Mouse (Mus musculus): ENCODE measurements around the gene Maz. TPM values are rescaled to one million over a fixed set of nuclear protein-coding genes. Genes with fewer than 3 reads are reported as not detected.

The Maz gene
- polyA plus RNA-seq, 1 experiment from 2014 or later, result 63.1 TPM

DNA sequence TGATC, 10.6 kb downstream of the Maz start, which contains the start of gene Pagr1b:
Gene Pagr1b, minus strand, starts transcription at position 4 of the 5 bp plus-strand sequence.
- Histone ChIP-seq H3K27ac (replicated peaks; ENCODE audit: low read depth, low read length) (peak within 1 kb of the TSS; percentile 88), H3K9ac (replicated peaks; ENCODE audit: low read length) (peak within 1 kb of the TSS; percentile 87), H3K4me1 (ENCODE audit: control insufficient read depth, insufficient read depth, low read length) (peaks cover 13% of the 10 kb centered on the region), H3K36me3 (replicated peaks; ENCODE audit: control insufficient read depth, insufficient read depth, low read depth, low read length) (peaks cover 4% of the 10 kb centered on the region), H3K4me2 (ENCODE audit: low read depth, low read length) (peak within 1 kb of the TSS; percentile 85), H3K4me3 (ENCODE audit: low read depth, low read length) (peak within 1 kb of the TSS; percentile 66), H3K27me3 (ENCODE audit: control insufficient read depth, insufficient read depth, low read length) (no peaks in the 10 kb centered on the region), H3K9me3 (replicated peaks; ENCODE audit: control insufficient read depth, low read length) (no peaks in the 10 kb centered on the region)
- DNase-seq (ENCODE audit: low spot score), result no peak
- ATAC-seq (replicated peaks; ENCODE audit: insufficient number of reproducible peaks, low FRiP score, low TSS enrichment, low read depth), result no peak

DNA sequence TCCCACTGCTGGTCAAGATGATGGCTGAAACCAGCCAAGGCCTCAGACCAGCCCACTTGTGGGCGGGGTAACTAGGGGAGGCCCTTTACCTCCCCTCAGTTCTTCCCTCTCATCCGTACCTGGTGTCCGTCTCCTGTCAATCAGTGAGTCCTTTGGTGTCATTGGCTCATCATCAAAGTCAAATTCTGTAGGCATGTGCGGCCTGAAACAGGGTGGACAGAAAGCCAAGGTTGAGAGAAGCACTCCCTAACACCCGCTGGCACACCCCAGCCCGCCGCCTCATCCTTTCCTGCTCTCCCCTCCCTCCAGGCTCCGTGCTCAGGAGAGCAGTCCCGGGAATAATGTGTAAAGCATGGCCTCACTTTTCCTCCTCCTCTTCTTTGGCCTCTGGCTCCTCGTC, 10.8 kb downstream of the Maz start:
- Histone ChIP-seq H3K27me3 (ENCODE audit: control insufficient read depth, insufficient read depth, low read length) (no peaks in the 10 kb centered on the region), H3K4me1 (ENCODE audit: control insufficient read depth, insufficient read depth, low read length) (peaks cover 13% of the 10 kb centered on the region), H3K36me3 (replicated peaks; ENCODE audit: control insufficient read depth, insufficient read depth, low read depth, low read length) (peaks cover 4% of the 10 kb centered on the region), H3K4me2 (ENCODE audit: low read depth, low read length) (peak overlapping the region; percentile 85), H3K9ac (replicated peaks; ENCODE audit: low read length) (peak overlapping the region; percentile 87), H3K4me3 (ENCODE audit: low read depth, low read length) (peak overlapping the region; percentile 66), H3K9me3 (replicated peaks; ENCODE audit: control insufficient read depth, low read length) (no peaks in the 10 kb centered on the region), H3K27ac (replicated peaks; ENCODE audit: low read depth, low read length) (peak overlapping the region; percentile 88)
- ATAC-seq (replicated peaks; ENCODE audit: insufficient number of reproducible peaks, low FRiP score, low TSS enrichment, low read depth), result peak; percentile 15; the same call in 1 of the 2 replicates
- WGBS, result 2% methylated on average over 10 of the region's 10 CpGs
- DNase-seq (ENCODE audit: low spot score), result peak; percentile 61

DNA sequence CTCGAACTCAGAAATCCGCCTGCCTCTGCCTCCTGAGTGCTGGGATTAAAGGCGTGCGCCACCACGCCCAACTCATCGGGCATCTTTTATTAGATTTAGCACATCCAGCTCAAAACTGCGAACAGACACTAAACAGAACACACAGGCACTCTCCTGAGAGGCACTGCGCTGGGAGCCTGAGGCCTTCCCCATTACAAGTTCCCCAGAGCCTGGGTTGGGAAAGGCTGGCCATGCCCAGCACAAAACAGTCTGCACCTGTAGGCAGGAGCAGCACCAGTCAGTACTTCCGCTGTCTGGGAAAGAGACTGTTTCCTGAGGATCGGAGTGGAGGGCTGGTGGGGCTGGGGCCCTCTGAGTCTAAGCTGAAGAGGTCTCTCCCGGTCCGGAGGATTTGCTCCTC, 11.8 kb downstream of the Maz start:
- peaks cover 4% of the 10 kb centered on the region for H3K36me3 ChIP-seq (replicated peaks; ENCODE audit: control insufficient read depth, insufficient read depth, low read depth, low read length)
- peak overlapping the region; percentile 22; the same call in 1 of the 2 replicates for H3K9ac ChIP-seq (replicated peaks; ENCODE audit: low read length)
- no peaks in the 10 kb centered on the region for H3K9me3 ChIP-seq (replicated peaks; ENCODE audit: control insufficient read depth, low read length)
- H3K27ac ChIP-seq (replicated peaks; ENCODE audit: low read depth, low read length), result no peak overlapping the region
- DNase-seq (ENCODE audit: low spot score) (no peak), ATAC-seq (replicated peaks; ENCODE audit: insufficient number of reproducible peaks, low FRiP score, low TSS enrichment, low read depth) (no peak)
- H3K27me3 ChIP-seq (ENCODE audit: control insufficient read depth, insufficient read depth, low read length), result no peaks in the 10 kb centered on the region
- H3K4me2 ChIP-seq (ENCODE audit: low read depth, low read length), result peak overlapping the region; percentile 85; the same call in 1 of the 2 replicates
- no peak overlapping the region for H3K4me3 ChIP-seq (ENCODE audit: low read depth, low read length)
- 92% methylated on average over 12 of the region's 12 CpGs for WGBS
- peaks cover 11% of the 10 kb centered on the region for H3K4me1 ChIP-seq (ENCODE audit: control insufficient read depth, insufficient read depth, low read length)

DNA sequence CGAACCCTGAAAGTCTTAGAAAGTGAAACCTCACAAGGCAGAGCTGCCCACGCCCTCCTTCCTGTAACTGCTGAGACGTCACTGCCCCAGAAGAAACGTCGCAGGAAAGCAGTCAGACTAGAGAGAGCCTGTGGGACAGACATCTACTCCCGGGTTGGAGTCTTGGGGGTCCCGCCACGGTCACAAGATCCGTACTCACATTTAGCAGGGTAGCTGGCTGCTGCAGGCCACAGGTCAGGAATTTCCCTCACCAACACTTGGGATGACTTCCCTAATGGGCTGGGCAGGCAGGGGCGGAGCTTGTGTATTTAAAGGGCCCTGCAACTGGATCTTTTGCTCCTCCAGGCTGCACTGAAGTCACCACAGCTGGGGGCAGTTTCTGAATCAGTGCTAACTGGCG, 12.5 kb downstream of the Maz start, which contains the start of gene Mvp:
Gene Mvp, minus strand, starts transcription at position 302 of the 400 bp plus-strand sequence.
- DNase-seq (ENCODE audit: low spot score) (peak; percentile 54), ATAC-seq (replicated peaks; ENCODE audit: insufficient number of reproducible peaks, low FRiP score, low TSS enrichment, low read depth) (no peak)
- no peak within 1 kb of the TSS for H3K27ac ChIP-seq (replicated peaks; ENCODE audit: low read depth, low read length)
- H3K36me3 ChIP-seq (replicated peaks; ENCODE audit: control insufficient read depth, insufficient read depth, low read depth, low read length), result peaks cover 4% of the 10 kb centered on the region
- WGBS, result 45% methylated on average over 11 of the region's 11 CpGs
- peak within 1 kb of the TSS; percentile 18 for H3K4me3 ChIP-seq (ENCODE audit: low read depth, low read length)
- no peaks in the 10 kb centered on the region for H3K27me3 ChIP-seq (ENCODE audit: control insufficient read depth, insufficient read depth, low read length)
- peaks cover 11% of the 10 kb centered on the region; the same call in 1 of the 2 replicates for H3K4me1 ChIP-seq (ENCODE audit: control insufficient read depth, insufficient read depth, low read length)
- peak within 1 kb of the TSS; percentile 85 for H3K4me2 ChIP-seq (ENCODE audit: low read depth, low read length)
- no peaks in the 10 kb centered on the region for H3K9me3 ChIP-seq (replicated peaks; ENCODE audit: control insufficient read depth, low read length)
- H3K9ac ChIP-seq (replicated peaks; ENCODE audit: low read length), result peak within 1 kb of the TSS; percentile 41

DNA sequence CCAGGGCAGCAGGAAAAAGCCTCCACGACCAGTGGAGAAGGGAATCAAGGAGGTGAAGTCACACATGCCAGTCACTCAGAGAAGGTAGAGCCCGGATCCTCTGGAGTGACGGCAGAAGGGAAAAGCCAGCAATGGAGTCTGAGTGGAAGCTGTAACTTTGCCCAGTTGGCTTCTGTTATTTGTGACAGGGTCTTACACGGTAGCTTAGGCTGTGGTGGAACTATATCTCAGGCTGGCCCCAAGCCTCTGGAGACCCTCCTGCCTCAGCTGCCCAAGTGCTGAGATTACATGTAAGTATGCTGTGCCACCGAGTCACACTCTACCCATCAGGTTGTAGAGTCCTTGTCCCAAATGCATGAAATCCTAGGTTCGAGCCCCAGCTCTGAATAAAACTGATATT, 13.5 kb downstream of the Maz start:
- Histone ChIP-seq H3K27ac (replicated peaks; ENCODE audit: low read depth, low read length) (no peak overlapping the region), H3K9me3 (replicated peaks; ENCODE audit: control insufficient read depth, low read length) (no peaks in the 10 kb centered on the region), H3K36me3 (replicated peaks; ENCODE audit: control insufficient read depth, insufficient read depth, low read depth, low read length) (peaks cover 4% of the 10 kb centered on the region), H3K4me3 (ENCODE audit: low read depth, low read length) (no peak overlapping the region), H3K27me3 (ENCODE audit: control insufficient read depth, insufficient read depth, low read length) (no peaks in the 10 kb centered on the region), H3K4me2 (ENCODE audit: low read depth, low read length) (no peak overlapping the region), H3K9ac (replicated peaks; ENCODE audit: low read length) (no peak overlapping the region), H3K4me1 (ENCODE audit: control insufficient read depth, insufficient read depth, low read length) (peaks cover 11% of the 10 kb centered on the region; the same call in 1 of the 2 replicates)
- ATAC-seq (replicated peaks; ENCODE audit: insufficient number of reproducible peaks, low FRiP score, low TSS enrichment, low read depth) (no peak), DNase-seq (ENCODE audit: low spot score) (no peak)
- WGBS, result 97% methylated on average over 6 of the region's 6 CpGs

DNA sequence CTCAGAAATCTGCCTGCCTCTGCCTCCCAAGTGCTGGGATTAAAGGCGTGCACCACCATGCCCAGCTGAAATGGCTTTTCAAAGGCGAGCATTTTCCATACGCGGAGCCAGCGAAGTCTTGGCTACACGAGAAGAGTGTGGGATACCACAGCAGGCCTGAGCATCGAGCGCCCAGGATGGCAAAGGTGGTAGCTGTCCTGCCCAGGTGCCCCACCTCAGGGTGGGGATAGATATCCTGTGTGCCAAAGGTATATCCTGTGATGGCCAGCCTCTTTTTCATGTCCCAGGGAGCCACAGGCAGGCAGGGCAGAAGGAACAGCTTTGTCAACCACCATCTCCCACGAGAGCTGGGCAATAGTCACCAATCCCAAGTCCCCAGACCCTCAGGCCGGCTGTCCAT, 14.0 kb downstream of the Maz start:
- no peaks in the 10 kb centered on the region for H3K27me3 ChIP-seq (ENCODE audit: control insufficient read depth, insufficient read depth, low read length)
- WGBS, result 96% methylated on average over 10 of the region's 10 CpGs
- DNase-seq (ENCODE audit: low spot score) (no peak), ATAC-seq (replicated peaks; ENCODE audit: insufficient number of reproducible peaks, low FRiP score, low TSS enrichment, low read depth) (no peak)
- peaks cover 4% of the 10 kb centered on the region for H3K36me3 ChIP-seq (replicated peaks; ENCODE audit: control insufficient read depth, insufficient read depth, low read depth, low read length)
- peaks cover 11% of the 10 kb centered on the region; the same call in 1 of the 2 replicates for H3K4me1 ChIP-seq (ENCODE audit: control insufficient read depth, insufficient read depth, low read length)
- no peak overlapping the region for H3K27ac ChIP-seq (replicated peaks; ENCODE audit: low read depth, low read length)
- no peak overlapping the region for H3K4me2 ChIP-seq (ENCODE audit: low read depth, low read length)
- H3K4me3 ChIP-seq (ENCODE audit: low read depth, low read length), result no peak overlapping the region
- H3K9ac ChIP-seq (replicated peaks; ENCODE audit: low read length), result no peak overlapping the region
- no peaks in the 10 kb centered on the region for H3K9me3 ChIP-seq (replicated peaks; ENCODE audit: control insufficient read depth, low read length)

DNA sequence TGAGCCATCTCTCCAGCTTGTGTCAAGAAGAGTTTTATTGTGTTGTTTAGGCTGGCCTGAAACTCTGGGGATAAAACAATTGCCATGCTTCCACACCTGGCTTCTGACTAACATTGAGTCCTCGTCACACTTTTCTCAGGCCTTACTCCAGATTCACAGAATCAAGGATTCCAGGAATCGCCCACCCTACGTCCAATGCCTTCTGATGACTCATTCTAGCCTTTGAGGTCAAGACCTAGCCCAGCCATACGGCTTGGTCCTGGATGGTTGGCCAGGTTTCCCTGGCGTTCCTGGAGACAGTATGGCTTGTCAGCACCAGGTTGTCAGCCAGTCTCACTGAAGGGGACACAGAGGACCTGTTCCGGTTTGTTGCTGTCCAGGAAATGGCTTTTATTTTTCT, 14.5 kb downstream of the Maz start:
- no peak overlapping the region for H3K27ac ChIP-seq (replicated peaks; ENCODE audit: low read depth, low read length)
- no peaks in the 10 kb centered on the region for H3K27me3 ChIP-seq (ENCODE audit: control insufficient read depth, insufficient read depth, low read length)
- H3K9me3 ChIP-seq (replicated peaks; ENCODE audit: control insufficient read depth, low read length), result no peaks in the 10 kb centered on the region
- H3K36me3 ChIP-seq (replicated peaks; ENCODE audit: control insufficient read depth, insufficient read depth, low read depth, low read length), result peaks cover 4% of the 10 kb centered on the region
- H3K4me3 ChIP-seq (ENCODE audit: low read depth, low read length), result no peak overlapping the region
- peaks cover 11% of the 10 kb centered on the region; the same call in 1 of the 2 replicates for H3K4me1 ChIP-seq (ENCODE audit: control insufficient read depth, insufficient read depth, low read length)
- ATAC-seq (replicated peaks; ENCODE audit: insufficient number of reproducible peaks, low FRiP score, low TSS enrichment, low read depth) (no peak), DNase-seq (ENCODE audit: low spot score) (no peak)
- no peak overlapping the region for H3K4me2 ChIP-seq (ENCODE audit: low read depth, low read length)
- WGBS, result 86% methylated on average over 6 of the region's 6 CpGs
- no peak overlapping the region for H3K9ac ChIP-seq (replicated peaks; ENCODE audit: low read length)

DNA sequence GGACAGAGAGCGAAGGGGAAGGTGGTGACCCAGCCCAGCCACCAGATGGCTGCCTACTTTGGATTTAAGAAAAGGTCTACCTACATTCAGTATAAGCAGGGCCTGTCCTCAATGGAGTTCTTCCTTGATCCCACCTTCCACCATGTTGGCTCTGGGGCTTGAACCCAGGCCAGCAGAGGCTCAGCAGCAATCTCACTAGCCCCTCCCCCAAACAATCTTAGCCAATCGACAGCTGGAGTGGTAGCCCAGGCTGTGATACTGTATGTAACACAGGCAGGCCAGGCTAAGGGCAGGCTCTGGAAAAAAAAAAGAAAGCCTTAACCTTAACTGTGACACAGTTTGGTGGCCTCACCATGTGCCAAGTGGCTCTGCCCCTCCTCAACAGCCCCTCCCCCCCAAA, 15.1 kb downstream of the Maz start:
- WGBS, result 73% methylated on average over 2 of the region's 2 CpGs
- H3K4me3 ChIP-seq (ENCODE audit: low read depth, low read length), result no peak overlapping the region
- no peak overlapping the region for H3K4me2 ChIP-seq (ENCODE audit: low read depth, low read length)
- no peaks in the 10 kb centered on the region for H3K9me3 ChIP-seq (replicated peaks; ENCODE audit: control insufficient read depth, low read length)
- H3K27ac ChIP-seq (replicated peaks; ENCODE audit: low read depth, low read length), result no peak overlapping the region
- H3K27me3 ChIP-seq (ENCODE audit: control insufficient read depth, insufficient read depth, low read length), result no peaks in the 10 kb centered on the region
- H3K4me1 ChIP-seq (ENCODE audit: control insufficient read depth, insufficient read depth, low read length), result peaks cover 11% of the 10 kb centered on the region; the same call in 1 of the 2 replicates
- peaks cover 4% of the 10 kb centered on the region for H3K36me3 ChIP-seq (replicated peaks; ENCODE audit: control insufficient read depth, insufficient read depth, low read depth, low read length)
- DNase-seq (ENCODE audit: low spot score), result no peak
- H3K9ac ChIP-seq (replicated peaks; ENCODE audit: low read length), result no peak overlapping the region
- ATAC-seq (replicated peaks; ENCODE audit: insufficient number of reproducible peaks, low FRiP score, low TSS enrichment, low read depth), result no peak

All from embryonic facial prominence, embryonic 11.5 days (tissue).